ENCODE assay signal across 11 mouse cellular contexts in the genomic region with DNA sequence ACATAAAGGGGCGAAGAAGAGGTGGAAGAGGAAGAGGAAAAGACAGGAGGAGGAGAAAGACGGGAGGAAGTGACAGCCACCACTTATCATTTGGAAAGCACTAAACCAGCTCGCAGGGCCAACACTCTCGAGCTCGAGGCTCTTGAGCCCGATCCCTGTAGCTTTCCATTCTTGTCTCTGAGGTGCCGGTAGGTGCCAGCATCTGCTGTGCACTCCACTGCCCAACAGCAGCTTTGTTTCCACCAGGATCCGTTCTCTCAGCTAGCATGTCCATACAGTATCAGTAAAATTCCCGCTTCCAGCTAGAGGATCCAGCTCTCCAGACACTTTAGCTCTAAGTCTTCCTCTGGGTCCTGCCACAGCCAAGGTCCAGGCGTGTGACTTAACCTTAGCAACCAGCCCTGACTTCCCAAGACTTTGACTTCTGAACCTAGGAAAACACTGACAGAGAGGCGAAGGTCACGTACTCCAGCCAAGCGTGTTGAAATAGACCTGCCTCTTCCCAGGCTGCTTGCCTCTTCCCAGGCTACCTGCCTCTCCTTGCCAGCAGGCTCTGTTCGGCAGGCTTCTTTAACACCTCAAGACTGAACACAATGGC. TPM values are rescaled to one million over a fixed set of nuclear protein-coding genes. Genes with fewer than 3 reads are reported as not detected.
DNase-seq lines count a peak whose midpoint lies in the region; ATAC-seq and TF ChIP-seq lines count a peak whose summit lies in the region.
"Had no signal": no experiment of that assay in that cellular context is flagged by ENCODE, and none has a peak within 500 bp of the region (broad histone marks: within the 10 kb centered on the region; RNA-seq: fewer than 3 reads in every experiment).

No protein-coding gene starts in this region.

- peak overlapping the region; percentile 34 for H3K4me3 ChIP-seq in gastrocnemius, adult 2 months
- H3K4me3 ChIP-seq in hindbrain, embryonic 13.5 days: no peak overlapping the region
- H3K4me3 ChIP-seq: erythroblast, embryonic 14.5 days; liver, embryonic 13.5 days had no signal

- no peak overlapping the region for H3K4me2 ChIP-seq in hindbrain, embryonic 13.5 days
- H3K4me2 ChIP-seq: liver, embryonic 13.5 days had no signal

- no peaks in the 10 kb centered on the region for H3K9me3 ChIP-seq in hindbrain, embryonic 13.5 days
- H3K9me3 ChIP-seq: liver, embryonic 13.5 days had no signal

- peaks cover under 1% of the 10 kb centered on the region for H3K27me3 ChIP-seq in hindbrain, embryonic 13.5 days
- H3K27me3 ChIP-seq: liver, embryonic 13.5 days had no signal

- ATAC-seq in hindbrain, embryonic 13.5 days (ENCODE audit: low FRiP score): no peak

- H3K4me1 ChIP-seq in hindbrain, embryonic 13.5 days (replicated peaks): no peaks in the 10 kb centered on the region

- peak overlapping the region; percentile 86 for H3K27ac ChIP-seq in gastrocnemius, adult 2 months
- no peak overlapping the region for H3K27ac ChIP-seq in hindbrain, embryonic 13.5 days
- H3K27ac ChIP-seq: liver, embryonic 13.5 days had no signal

- intact Hi-C loops in gastrocnemius, adult 2 months (cut with DNase I): loop anchor here (5.0 kb wide), 1 partner anchor 97 kb away; no protein-coding TSS in a partner anchor
- intact Hi-C loops in left cerebral cortex, postnatal 25 days (cut with DNase I): no loop called here

- H3K9ac ChIP-seq in hindbrain, embryonic 13.5 days: no peak overlapping the region
- H3K9ac ChIP-seq: liver, embryonic 13.5 days had no signal

- DNase-seq in gastrocnemius, adult 2 months: peak; percentile 43
- DNase-seq in gastrocnemius, adult 18-20 months (ENCODE audit: low spot score): no peak
- peak; percentile 38 for DNase-seq in adrenal gland, adult 8-10 months
- peak; percentile 27 for DNase-seq in heart, postnatal 4 days
- DNase-seq in kidney, postnatal 14 days: peak; percentile 79
- DNase-seq in urinary bladder, postnatal 14 days (ENCODE audit: low spot score): no peak
- no peak for DNase-seq in left cerebral cortex, postnatal 25 days (ENCODE audit: low spot score in 2 of 2)
- DNase-seq: cerebellum, postnatal 25 days; liver, embryonic 13.5 days had no signal

- WGBS in hindbrain, embryonic 13.5 days: 84% methylated on average over 14 of the region's 14 CpGs

- no peak for TF ChIP-seq CTCF in gastrocnemius, adult 2 months (IDR thresholded peaks at IDR 0.05)

- H3K36me3 ChIP-seq in hindbrain, embryonic 13.5 days: no peaks in the 10 kb centered on the region
- H3K36me3 ChIP-seq: liver, embryonic 13.5 days had no signal

RNA-seq across cellular contexts. Expression of gene Arhgap10, which starts 6.4 kb away (rescaled TPM):
- total RNA-seq in gastrocnemius, adult 2 months (2021): 10 to 100 TPM; 54.4 to 55.9 TPM
- total RNA-seq in gastrocnemius, adult 18-20 months (2021): 10 to 100 TPM; 37.6 to 40.7 TPM
- 10 to 100 TPM; 14.7 to 37.5 (median 18.3) TPM for total RNA-seq in adrenal gland, adult 8-10 months (2022)
- total RNA-seq in heart, postnatal 4 days (2021): 10 to 100 TPM; 50.3 to 51.3 TPM
- 5.0 and 6.3 TPM in 2 replicates for polyA plus RNA-seq in hindbrain, embryonic 13.5 days (2015; fragmentation: Nextera tagmentation; extraction: Ambion mirVana)
- total RNA-seq in left cerebral cortex, postnatal 25 days (2021): 10 to 100 TPM; 29.5 to 33.2 TPM

RNA-seq across cellular contexts. Expression of gene Prmt9, which starts 25.1 kb away (rescaled TPM):
- 10 to 100 TPM in 1 of 2 experiments, 1 to 10 TPM in 1; 9.0 to 11.2 TPM for total RNA-seq in gastrocnemius, adult 2 months (2021)
- 1 to 10 TPM; 8.8 to 9.1 TPM for total RNA-seq in gastrocnemius, adult 18-20 months (2021)
- total RNA-seq in adrenal gland, adult 8-10 months (2022): 10 to 100 TPM; 17.0 to 21.5 (median 19.6) TPM
- 10 to 100 TPM; 14.1 to 15.5 TPM for total RNA-seq in heart, postnatal 4 days (2021)
- polyA plus RNA-seq in hindbrain, embryonic 13.5 days (2015; fragmentation: Nextera tagmentation; extraction: Ambion mirVana): 25.6 and 26.0 TPM in 2 replicates
- total RNA-seq in left cerebral cortex, postnatal 25 days (2021): 10 to 100 TPM; 19.1 to 22.1 TPM

Comparison
In these comparisons a context has a peak if more than half of its experiments do, and no peak if none do; other contexts are left out.
1. DNase-seq: peak in gastrocnemius, adult 2 months (single experiment), adrenal gland, adult 8-10 months (single experiment), heart, postnatal 4 days (single experiment) and kidney, postnatal 14 days (single experiment); none in gastrocnemius, adult 18-20 months (single experiment), urinary bladder, postnatal 14 days (single experiment) and left cerebral cortex, postnatal 25 days (0 of 2).